ENCODE assay signal across 18 mouse cellular contexts in genomic region chr16:55228995-55229622, GRCm38 (mm10).
"Had no signal": no experiment of that assay in that cellular context is flagged by ENCODE, and none has a peak within 500 bp of the region (broad histone marks: within the 10 kb centered on the region; RNA-seq: fewer than 3 reads in every experiment).

No protein-coding gene starts in this region.

- H3K9ac ChIP-seq: limb, embryonic 12.5 days; liver, embryonic 13.5 days; liver, postnatal 0 days; midbrain, embryonic 15.5 days; neural tube, embryonic 12.5 days had no signal

- H3K27me3 ChIP-seq: limb, embryonic 12.5 days; liver, embryonic 13.5 days; megakaryocyte, embryonic 14.5 days; midbrain, embryonic 15.5 days; neural tube, embryonic 12.5 days had no signal

- H3K4me2 ChIP-seq: limb, embryonic 12.5 days; liver, embryonic 13.5 days; midbrain, embryonic 11.5 days; midbrain, embryonic 15.5 days; neural tube, embryonic 12.5 days had no signal

- H3K4me3 ChIP-seq: layer of hippocampus, adult 2 months; limb, embryonic 12.5 days; liver, embryonic 13.5 days; megakaryocyte, embryonic 14.5 days; midbrain, embryonic 15.5 days; neural tube, embryonic 12.5 days had no signal

- DNase-seq: kidney, adult 8-10 months; kidney, postnatal 4 days; liver; liver, embryonic 13.5 days; liver, postnatal 0 days; right cerebral cortex, postnatal 4 days; spleen, adult 18-20 months; thymus, adult 18-20 months; thymus, postnatal 14 days had no signal

- ATAC-seq: hindbrain, embryonic 16.5 days; inflammation-experienced regulatory T-cells, adult 6 months; liver, postnatal 0 days; midbrain, embryonic 15.5 days had no signal

- H3K27ac ChIP-seq: layer of hippocampus, adult 2 months; limb, embryonic 12.5 days; liver, embryonic 13.5 days; macrophage; midbrain, embryonic 15.5 days; neural tube, embryonic 12.5 days had no signal

- H3K36me3 ChIP-seq: limb, embryonic 12.5 days; liver, embryonic 13.5 days; midbrain, embryonic 15.5 days; neural tube, embryonic 12.5 days had no signal

- H3K9me3 ChIP-seq: limb, embryonic 12.5 days; liver, embryonic 13.5 days; megakaryocyte, embryonic 14.5 days; midbrain, embryonic 15.5 days; neural tube, embryonic 12.5 days had no signal

- H3K4me1 ChIP-seq: limb, embryonic 12.5 days; liver, embryonic 13.5 days; megakaryocyte, embryonic 14.5 days; midbrain, embryonic 15.5 days; neural tube, embryonic 12.5 days had no signal
